Mouse (Mus musculus): ENCODE results near the gene Lgals4.

Gene Lgals4

DNA sequence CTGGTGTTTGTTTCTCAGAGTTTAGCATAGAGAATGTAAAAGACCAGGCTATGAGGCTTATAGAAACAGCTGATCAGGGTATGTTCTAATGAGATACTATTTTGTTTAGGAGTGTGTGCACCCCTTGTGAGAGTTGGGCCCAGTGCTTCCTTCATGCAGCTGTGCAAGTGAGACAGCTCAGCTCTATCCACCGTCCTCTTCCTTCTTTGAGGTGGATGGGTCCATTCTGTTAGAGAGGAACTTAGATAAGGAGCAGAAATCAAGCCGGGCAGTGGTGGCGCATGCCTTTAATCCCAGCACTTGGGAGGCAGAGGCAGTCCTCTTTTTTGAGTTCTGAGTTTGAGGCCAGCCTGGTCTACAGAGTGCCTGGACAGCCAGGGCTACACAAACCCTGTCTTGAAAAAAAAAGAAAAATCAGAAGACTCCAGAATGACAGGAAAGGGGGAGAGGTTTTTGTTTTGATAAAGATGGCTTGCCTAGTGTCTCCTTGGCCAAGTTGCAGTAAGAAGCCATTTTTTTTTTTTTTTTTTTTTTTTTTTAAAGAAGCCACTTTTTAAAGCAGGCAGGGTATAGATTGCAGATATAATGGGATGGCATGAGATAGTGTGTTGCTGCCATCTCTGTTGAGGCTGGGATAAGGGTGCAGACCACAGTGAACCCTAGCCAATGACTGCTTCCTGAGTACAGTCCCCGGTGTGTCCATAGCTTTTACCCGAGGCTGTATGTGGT, 19.2 kb upstream of the Lgals4 start:
- Histone ChIP-seq H3K27me3 (ENCODE audit: control insufficient read depth, insufficient read depth, low read length, poor library complexity, severe bottlenecking) (no peaks in the 10 kb centered on the region), H3K36me3 (ENCODE audit: control insufficient read depth, insufficient read depth, low read length, poor library complexity, severe bottlenecking) (peaks cover 21% of the 10 kb centered on the region)
- DNase-seq (ENCODE audit: low read depth, low spot score) = no peak

DNA sequence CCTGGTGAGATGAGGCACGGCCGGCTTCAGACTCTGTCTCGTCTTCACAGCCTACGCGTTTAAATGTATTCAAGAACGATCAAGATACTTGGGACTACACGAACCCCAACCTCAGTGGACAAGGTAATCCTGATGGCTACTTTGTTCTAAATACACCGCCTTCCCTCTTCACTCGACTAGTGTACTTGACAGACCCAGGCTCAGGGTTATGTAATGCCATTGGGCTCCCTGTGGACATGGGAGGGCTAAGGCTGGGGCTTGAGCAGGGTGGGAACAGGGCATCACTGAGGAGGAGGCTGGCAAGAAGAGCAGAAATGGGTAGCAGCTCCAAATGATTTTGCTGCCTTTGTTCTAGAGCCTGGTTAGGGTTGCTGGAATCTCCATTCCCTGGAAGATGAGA, 18.4 kb upstream of the Lgals4 start:
- no peaks in the 10 kb centered on the region for H3K27me3 ChIP-seq (ENCODE audit: control insufficient read depth, insufficient read depth, low read length, poor library complexity, severe bottlenecking)
- DNase-seq (ENCODE audit: low read depth, low spot score) = no peak
- H3K36me3 ChIP-seq (ENCODE audit: control insufficient read depth, insufficient read depth, low read length, poor library complexity, severe bottlenecking) = peaks cover 23% of the 10 kb centered on the region

DNA sequence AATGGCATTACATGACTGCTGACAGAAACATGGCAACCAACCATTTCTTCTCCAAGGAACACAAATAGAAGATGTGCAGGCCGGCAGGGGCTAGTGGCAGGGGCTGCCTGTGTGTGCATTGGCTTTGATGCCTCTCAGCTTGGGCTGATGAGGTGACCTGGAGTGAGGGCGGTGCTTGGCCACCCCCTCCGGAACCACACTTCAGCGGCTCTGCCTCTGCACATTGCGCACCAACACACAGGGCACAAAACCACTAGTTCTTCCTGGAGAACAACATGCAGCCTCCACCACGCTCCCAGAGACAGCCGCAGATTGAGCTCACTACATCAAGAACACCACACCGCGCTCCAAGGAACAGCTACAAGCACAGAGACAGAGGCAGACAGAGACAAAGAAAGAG, 17.5 kb upstream of the Lgals4 start:
- Histone ChIP-seq H3K27me3 (ENCODE audit: control insufficient read depth, insufficient read depth, low read length, poor library complexity, severe bottlenecking) (no peaks in the 10 kb centered on the region), H3K36me3 (ENCODE audit: control insufficient read depth, insufficient read depth, low read length, poor library complexity, severe bottlenecking) (peaks cover 28% of the 10 kb centered on the region)
- DNase-seq (ENCODE audit: low read depth, low spot score) = peak; percentile 82

DNA sequence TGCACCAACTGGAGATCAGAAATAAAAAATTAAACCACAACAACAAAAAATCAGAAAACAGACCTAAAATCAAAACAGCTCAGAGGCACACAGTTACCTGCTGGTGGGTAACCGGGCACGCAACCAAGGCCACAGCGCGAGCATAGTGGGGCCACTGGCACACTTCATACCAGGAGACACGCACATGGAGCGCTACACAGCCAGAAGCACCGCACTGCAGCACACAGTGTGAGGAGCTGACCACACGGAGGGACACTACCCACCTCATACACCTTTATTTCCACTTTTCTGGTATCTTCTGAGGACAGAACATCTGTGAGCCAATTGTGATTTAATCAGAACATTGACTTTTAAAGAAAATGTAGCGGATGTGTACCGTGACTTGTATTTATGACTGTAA, 16.7 kb upstream of the Lgals4 start:
- peaks cover 32% of the 10 kb centered on the region for H3K36me3 ChIP-seq (ENCODE audit: control insufficient read depth, insufficient read depth, low read length, poor library complexity, severe bottlenecking)
- no peaks in the 10 kb centered on the region for H3K27me3 ChIP-seq (ENCODE audit: control insufficient read depth, insufficient read depth, low read length, poor library complexity, severe bottlenecking)
- no peak for DNase-seq (ENCODE audit: low read depth, low spot score)

DNA sequence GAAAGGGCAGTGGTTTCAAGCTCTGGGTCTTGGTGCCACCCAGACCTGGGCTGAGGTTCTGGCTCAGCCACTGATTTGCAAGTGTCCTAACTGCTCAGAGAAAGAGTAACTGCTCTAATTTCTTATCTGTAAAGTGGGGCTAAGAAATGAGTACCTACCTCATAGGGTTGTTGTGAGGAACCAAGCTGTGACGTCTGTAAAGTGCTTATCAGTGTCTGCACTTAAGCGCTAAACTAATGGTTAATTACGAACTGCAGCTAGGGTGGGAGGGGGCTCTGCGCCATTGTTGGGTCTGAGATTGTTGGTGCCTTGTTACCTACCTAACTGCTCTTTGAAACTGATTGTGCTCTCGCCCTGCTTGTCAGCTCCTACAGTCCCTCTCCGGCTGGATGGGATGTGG, 16.1 kb upstream of the Lgals4 start:
- Histone ChIP-seq H3K36me3 (ENCODE audit: control insufficient read depth, insufficient read depth, low read length, poor library complexity, severe bottlenecking) (peaks cover 32% of the 10 kb centered on the region), H3K27me3 (ENCODE audit: control insufficient read depth, insufficient read depth, low read length, poor library complexity, severe bottlenecking) (no peaks in the 10 kb centered on the region)
- no peak for DNase-seq (ENCODE audit: low read depth, low spot score)

DNA sequence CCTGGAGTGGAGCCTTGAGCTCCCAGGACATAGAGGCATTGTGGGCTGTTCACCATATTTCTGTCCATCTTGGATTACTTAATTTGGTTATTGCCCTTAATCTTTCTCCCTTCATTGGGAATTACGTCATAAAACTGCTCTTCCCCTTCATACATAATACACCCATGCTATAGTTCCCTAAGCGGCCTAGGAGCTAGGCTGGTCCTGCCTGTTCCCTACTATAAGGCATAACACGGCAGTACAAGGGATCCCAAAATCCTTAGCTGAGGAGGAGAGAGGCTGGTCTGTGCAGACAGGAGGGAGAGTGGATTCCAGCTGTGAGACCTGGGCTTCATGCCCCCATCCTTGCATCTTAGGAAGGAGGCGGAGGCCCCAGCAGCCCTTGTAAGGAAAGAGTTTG, 15.7 kb upstream of the Lgals4 start:
- no peak for DNase-seq (ENCODE audit: low read depth, low spot score)
- no peaks in the 10 kb centered on the region for H3K27me3 ChIP-seq (ENCODE audit: control insufficient read depth, insufficient read depth, low read length, poor library complexity, severe bottlenecking)
- H3K36me3 ChIP-seq (ENCODE audit: control insufficient read depth, insufficient read depth, low read length, poor library complexity, severe bottlenecking) = peaks cover 32% of the 10 kb centered on the region

DNA sequence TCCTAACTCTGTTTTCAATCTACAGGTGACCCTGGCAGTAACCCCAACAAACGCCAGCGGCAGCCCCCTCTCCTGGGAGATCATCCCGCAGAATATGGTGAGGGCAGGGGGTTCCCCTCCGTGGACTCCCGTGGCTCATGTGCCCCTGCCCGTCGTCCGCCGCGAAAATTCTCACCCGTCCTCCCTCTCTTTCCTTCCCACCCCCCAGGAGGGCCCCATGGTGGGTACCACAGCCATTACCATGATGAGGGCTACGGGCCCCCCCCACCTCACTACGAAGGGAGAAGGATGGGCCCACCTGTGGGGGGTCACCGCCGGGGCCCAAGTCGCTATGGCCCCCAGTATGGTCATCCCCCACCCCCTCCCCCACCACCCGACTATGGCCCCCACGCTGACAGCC, 15.2 kb upstream of the Lgals4 start:
- peaks cover 29% of the 10 kb centered on the region for H3K36me3 ChIP-seq (ENCODE audit: control insufficient read depth, insufficient read depth, low read length, poor library complexity, severe bottlenecking)
- no peak for DNase-seq (ENCODE audit: low read depth, low spot score)
- H3K27me3 ChIP-seq (ENCODE audit: control insufficient read depth, insufficient read depth, low read length, poor library complexity, severe bottlenecking) = no peaks in the 10 kb centered on the region

DNA sequence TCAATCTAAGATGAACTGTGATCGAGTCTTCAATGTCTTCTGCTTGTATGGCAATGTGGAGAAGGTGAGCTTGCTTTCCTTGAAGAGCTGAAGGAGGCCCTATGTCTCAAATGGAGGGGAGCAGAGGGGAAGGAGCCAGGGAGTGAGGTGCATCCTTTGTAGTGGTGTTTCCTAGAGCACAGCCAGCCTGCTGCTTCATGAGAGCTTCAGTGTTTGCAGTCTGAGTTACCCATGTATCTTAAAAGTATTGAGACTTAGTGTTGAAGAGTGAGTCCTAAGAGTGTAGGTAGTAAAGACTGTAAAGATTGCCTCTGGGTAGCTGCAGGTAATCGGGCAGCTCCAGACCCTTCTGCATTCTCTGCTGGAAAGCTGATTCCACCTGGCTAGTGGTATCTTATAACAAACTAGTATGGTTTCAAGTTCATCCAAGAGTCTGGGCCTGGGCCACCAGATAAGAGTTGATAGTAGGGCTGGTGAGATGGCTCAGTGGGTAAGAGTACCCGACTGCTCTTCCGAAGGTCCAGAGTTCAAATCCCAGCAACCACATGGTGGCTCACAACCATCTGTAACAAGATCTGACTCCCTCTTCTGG, 14.7 kb upstream of the Lgals4 start:
- no peak for DNase-seq (ENCODE audit: low read depth, low spot score)
- Histone ChIP-seq H3K27me3 (ENCODE audit: control insufficient read depth, insufficient read depth, low read length, poor library complexity, severe bottlenecking) (no peaks in the 10 kb centered on the region), H3K36me3 (ENCODE audit: control insufficient read depth, insufficient read depth, low read length, poor library complexity, severe bottlenecking) (peaks cover 25% of the 10 kb centered on the region)

DNA sequence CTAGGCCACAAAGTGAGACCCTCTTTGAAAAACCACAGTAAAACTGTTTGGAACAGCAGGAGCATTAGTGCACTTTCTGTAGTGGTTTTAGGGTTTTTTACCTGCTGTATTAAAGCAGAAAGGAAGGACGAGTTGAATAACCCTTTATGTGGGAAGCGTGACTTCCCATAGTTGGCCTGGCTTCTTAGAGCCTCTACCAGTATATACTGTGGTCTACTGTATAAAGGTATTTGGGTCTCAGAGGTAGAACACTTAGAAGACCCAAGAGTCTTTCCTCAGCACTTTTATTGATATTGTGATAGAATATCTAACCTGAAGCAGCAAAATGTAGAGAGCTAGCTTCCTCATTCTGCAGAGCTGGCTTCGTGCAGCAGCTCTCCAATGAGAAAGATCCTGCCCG, 14.1 kb upstream of the Lgals4 start:
- no peaks in the 10 kb centered on the region for H3K27me3 ChIP-seq (ENCODE audit: control insufficient read depth, insufficient read depth, low read length, poor library complexity, severe bottlenecking)
- no peak for DNase-seq (ENCODE audit: low read depth, low spot score)
- H3K36me3 ChIP-seq (ENCODE audit: control insufficient read depth, insufficient read depth, low read length, poor library complexity, severe bottlenecking) = peaks cover 21% of the 10 kb centered on the region

DNA sequence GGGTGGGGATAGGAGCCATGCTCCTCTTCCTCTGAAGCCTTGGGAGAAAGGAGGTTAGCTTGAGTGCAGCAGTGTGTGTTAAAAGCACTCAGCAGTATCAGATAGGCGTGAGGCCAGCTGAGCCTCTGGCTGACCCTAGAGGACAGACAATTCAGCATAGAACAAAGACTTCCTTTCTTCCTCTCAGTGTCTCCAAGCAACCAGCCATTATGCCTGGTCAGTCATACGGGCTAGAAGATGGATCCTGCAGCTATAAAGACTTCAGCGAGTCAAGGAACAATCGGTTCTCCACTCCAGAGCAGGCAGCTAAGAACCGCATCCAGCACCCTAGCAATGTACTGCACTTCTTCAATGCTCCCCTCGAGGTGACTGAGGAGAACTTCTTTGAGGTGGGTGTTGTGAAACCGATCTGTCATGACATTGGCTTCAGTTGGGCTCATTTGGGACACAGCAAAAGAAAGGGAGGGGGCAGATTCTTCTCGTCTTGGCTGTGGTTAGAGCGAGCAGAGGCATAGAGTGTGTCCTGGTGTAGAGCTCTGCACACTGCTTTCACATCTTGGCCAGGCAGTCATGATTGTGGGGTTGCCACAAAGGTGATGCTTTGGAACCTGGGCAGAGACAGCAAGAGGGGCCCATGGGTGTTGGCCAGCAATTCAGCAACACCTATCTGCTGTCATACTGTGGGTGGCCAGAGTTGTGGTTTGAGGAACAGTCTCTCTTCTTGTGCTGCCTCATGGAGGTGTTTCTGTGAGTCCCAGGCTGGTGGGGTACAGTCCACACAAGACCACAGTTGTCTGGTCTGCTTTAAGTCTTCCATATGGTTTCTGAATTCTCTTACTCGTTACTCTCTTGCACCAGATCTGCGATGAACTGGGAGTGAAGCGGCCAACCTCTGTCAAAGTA, 13.0 kb upstream of the Lgals4 start:
- DNase-seq (ENCODE audit: low read depth, low spot score) = no peak
- H3K36me3 ChIP-seq (ENCODE audit: control insufficient read depth, insufficient read depth, low read length, poor library complexity, severe bottlenecking) = peaks cover 16% of the 10 kb centered on the region

DNA sequence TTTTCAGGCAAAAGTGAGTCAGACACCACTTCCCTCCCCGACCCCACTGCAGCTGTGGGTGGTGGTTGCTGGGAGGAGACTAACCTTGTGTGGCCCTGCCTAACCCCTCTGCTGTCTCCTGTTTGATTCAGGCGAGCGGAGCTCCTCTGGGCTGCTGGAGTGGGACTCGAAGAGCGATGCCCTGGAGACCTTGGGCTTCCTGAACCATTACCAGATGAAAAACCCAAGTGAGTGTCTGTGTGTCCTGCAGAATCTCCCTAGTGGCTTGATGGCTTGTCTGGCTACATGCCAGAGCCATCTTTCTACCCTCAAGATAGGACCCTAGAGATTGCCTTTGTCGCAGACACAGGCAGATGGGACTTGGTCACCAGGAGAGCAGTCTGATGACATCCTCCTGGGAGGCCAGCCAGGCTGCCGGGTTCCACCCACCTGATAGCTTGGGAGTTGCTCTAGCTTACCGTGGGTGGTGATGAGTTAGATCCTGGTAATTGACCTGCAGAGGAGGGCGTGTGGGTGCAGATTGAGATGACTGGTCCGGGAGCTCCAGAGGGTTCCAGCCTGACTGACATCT, 12.3 kb upstream of the Lgals4 start:
- Histone ChIP-seq H3K27me3 (ENCODE audit: control insufficient read depth, insufficient read depth, low read length, poor library complexity, severe bottlenecking) (no peaks in the 10 kb centered on the region), H3K36me3 (ENCODE audit: control insufficient read depth, insufficient read depth, low read length, poor library complexity, severe bottlenecking) (peaks cover 15% of the 10 kb centered on the region)
- DNase-seq (ENCODE audit: low read depth, low spot score) = peak; percentile 42

More for the DNA sequence above, 13.0 kb upstream of the Lgals4 start:
- no peaks in the 10 kb centered on the region for H3K27me3 ChIP-seq (ENCODE audit: control insufficient read depth, insufficient read depth, low read length, poor library complexity, severe bottlenecking)

DNA sequence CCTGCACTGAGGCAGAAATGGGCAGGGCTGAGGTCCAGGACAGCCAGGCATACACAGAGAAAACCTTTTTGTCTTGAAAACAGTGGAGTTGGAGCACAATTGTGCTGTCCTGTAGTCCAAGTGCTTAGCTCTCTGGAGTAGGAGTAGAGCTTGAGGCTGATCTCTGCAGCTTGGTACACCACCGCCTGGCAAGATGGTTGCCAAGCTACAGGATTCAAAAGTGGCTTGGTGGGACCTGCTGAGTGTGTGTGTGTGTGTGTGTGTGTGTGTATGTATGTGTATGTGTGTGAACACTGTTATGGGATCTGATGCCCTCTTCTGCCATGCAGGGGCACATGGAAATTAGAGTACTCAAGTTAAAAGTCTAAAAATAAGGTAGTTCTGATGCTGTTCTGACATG, 11.1 kb upstream of the Lgals4 start:
- no peak for DNase-seq (ENCODE audit: low read depth, low spot score)
- Histone ChIP-seq H3K36me3 (ENCODE audit: control insufficient read depth, insufficient read depth, low read length, poor library complexity, severe bottlenecking) (peaks cover 13% of the 10 kb centered on the region), H3K27me3 (ENCODE audit: control insufficient read depth, insufficient read depth, low read length, poor library complexity, severe bottlenecking) (no peaks in the 10 kb centered on the region)

DNA sequence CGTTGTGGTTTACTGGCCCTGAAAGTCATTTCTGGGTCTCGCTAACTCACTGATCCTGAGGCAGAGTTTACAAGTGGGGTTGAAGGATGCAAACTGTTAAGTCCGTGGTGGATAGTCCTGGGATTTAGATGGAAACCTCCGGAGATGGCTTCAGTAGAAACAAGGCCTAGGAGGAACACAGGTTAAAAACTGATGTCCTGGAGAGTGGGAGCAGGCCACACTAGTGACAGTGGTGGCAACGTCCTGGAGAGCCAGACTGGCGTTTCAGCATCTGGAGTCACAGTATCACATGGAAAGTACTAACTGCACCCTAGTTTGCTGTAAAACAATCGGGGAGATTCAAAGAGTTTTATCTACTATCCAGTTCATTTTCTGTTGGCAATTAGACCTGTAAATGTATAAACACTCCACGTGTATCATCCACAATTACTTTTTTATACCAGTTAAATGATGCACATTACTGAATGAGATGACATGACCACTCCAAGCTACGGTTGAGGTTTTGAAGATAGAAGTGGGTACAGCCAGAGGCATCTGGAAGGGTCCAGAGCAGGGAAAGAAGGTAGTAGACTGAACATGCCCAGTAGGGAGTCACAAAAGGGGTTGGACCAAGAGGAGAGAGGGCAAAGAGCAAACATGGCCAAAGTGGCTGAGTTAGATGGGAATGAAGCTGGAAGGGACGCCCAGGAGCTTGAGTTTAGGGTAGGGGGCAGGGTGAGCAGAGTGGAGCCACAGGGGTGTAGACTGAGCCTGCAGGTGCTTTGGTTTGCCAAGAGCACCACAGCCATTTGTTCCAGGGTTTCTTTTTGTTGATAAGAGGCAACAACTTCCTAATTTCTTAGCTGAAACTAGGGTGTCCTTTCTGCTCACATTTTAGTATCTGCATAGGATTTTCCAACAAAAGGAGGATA, 10.4 kb upstream of the Lgals4 start:
- Histone ChIP-seq H3K27me3 (ENCODE audit: control insufficient read depth, insufficient read depth, low read length, poor library complexity, severe bottlenecking) (no peaks in the 10 kb centered on the region), H3K36me3 (ENCODE audit: control insufficient read depth, insufficient read depth, low read length, poor library complexity, severe bottlenecking) (peaks cover 11% of the 10 kb centered on the region)
- DNase-seq (ENCODE audit: low read depth, low spot score) = no peak

DNA sequence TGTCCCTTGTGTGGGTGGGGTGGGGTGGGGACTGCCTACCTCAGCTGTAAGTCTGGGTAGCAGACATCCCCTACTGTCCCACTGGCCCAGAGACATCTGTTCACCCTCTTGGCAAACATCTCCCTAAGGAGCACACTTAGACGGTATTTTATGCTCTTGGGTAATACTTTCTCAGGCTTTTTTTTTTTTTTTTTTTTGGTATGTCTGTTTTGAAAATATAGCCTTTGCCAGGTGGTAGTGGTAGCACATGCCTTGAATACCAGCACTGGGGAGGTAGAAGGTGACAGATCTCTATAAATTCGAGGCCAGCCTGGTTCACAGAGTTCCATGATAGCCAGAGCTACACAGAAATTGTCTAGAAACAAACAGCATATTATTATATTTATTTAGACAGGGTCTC, 9.7 kb upstream of the Lgals4 start:
- DNase-seq (ENCODE audit: low read depth, low spot score) = no peak
- H3K36me3 ChIP-seq (ENCODE audit: control insufficient read depth, insufficient read depth, low read length, poor library complexity, severe bottlenecking) = peaks cover 11% of the 10 kb centered on the region

More for the DNA sequence above, 9.7 kb upstream of the Lgals4 start:
- H3K27me3 ChIP-seq (ENCODE audit: control insufficient read depth, insufficient read depth, low read length, poor library complexity, severe bottlenecking) = no peaks in the 10 kb centered on the region
